Mouse (Mus musculus) heart, postnatal 10 days (tissue): ENCODE measurements at regions not wholly inside any gene's neighbourhood (a gene's known extent, or its start where the extent isn't known, plus 50 kb on each side); places are given as distances from the start of the nearest gene placed in this dataset.
"Not testable (repeated sequence)": the region's sequence is repeated elsewhere in the genome, so short reads cannot be mapped to it uniquely, and the experiment has no call there.

Experiments used
- DNase-seq, 2 experiments: peaks; one replicate each; pipeline ENCODE4 v3.0.0; 2021
- intact Hi-C: fragments of 180-260 bp; cut with DNase I; formaldehyde crosslinking; loops from one replicate; pipeline ENCODE4 v1.15.1; 2025

DNA sequence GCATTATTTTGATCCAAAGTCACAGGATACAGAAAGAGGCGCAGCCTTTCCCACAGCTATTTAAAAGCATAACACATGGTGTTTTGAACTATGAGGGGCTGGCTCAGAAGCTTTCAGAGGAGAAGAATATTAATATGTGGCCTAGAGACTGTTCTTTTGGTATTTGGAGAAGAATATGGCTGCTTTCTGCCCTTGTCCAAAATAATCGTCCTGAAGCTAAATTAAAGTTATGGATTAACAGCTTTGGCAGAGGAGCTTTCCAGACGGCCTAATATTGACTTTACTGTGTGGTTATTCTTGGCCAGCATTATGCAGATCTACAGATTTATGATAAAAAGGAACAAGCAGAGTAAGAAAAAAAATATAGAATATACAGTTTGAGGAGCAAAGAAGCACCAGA, 222.4 kb upstream of the Tmprss15 start:
- DNase-seq, result no peak
- intact Hi-C loops, result no loop called here

DNA sequence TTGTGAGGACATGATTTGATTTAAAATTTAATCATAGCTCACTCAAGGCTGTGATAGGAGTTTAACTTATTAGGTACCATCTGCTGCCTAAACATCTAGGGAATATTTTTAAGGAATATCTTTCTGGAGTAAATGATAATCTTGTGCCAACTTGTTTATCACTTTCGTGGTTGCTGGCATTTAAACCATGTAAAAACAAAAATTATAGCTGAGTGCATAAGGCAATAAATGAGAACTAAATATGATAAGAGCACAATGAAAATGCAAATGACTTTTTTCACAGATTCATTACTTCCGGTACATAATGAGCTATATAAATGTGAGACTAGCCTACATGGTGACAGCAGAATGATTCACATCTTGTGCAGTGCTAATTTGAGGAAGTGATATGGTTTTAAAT, 221.8 kb upstream of the Tmprss15 start:
- intact Hi-C loops, result no loop called here
- DNase-seq, result no peak

GRCm38 (mm10) chr16:79308541-79308940, 217.6 kb upstream of the Tmprss15 start:
- intact Hi-C loops, result no loop called here
- DNase-seq, result no peak

- intact Hi-C loops, DNase-seq: not testable (repeated sequence)
Measured at GRCm38 (mm10) chr16:79296621-79297020, 205.7 kb upstream of the Tmprss15 start.

DNA sequence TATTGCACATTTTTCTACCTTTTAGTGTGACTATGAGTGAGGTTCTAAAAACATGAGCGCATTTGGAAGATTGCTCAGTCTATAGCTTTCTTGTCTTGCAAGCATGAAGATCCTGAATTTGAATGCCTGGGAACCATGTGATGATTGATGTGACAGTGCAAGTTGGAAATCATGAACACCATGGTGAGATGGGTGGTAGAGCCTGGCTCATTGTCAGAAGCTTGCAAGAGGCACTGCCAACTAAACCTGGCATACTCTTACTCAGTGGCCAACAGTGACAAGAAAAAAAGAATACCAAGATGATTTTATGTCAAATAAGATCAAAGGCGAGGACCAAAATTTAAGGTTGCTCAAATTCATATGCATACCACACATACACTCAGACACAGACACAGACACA, 188.1 kb upstream of the Tmprss15 start:
- intact Hi-C loops, result no loop called here
- no peak for DNase-seq

DNA sequence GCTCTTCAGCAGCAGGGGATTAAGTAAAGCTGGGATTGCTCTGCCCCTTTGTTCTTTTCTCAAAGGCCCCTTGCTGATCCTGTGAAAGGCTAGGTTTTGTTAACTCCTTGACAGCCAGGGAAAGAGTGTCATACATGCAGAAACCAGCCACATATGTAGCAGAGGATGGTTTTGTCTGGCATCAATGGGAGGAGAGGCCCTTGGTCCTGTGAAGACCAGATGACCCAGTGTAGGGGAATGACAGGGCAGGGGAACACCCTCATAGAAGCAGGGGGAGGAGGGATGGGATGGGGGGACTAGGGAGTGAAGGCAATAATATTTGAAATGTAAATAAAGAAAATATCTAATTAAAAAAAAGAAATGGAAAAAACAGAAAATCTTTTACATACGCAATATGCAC, 165.6 kb upstream of the Tmprss15 start:
- intact Hi-C loops, result no loop called here
- no peak for DNase-seq

GRCm38 (mm10) chr16:79256084-79256483, 165.2 kb upstream of the Tmprss15 start:
- no peak for DNase-seq
- intact Hi-C loops, result no loop called here

- intact Hi-C loops, result no loop called here
- no peak for DNase-seq
Measured at GRCm38 (mm10) chr16:79240857-79241491, 150.1 kb upstream of the Tmprss15 start.

DNA sequence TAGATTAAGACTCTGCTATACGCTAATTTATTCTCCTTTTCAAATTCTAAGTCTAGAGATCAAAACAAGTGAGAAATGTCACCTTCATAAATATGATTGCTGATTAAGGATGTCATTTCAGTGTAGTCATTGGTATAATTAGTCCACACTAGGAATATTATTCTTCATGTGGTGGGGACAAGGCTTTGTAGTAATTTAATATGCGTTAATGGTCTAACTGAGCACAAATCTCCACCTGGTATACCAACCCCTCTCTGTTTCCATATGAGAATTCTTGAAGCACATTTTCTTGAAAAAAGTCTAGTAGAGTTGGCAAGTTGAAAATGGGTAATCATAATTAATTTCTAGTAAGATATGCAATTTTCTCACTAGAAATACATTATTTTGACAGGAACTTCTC, 149.3 kb upstream of the Tmprss15 start:
- intact Hi-C loops, result no loop called here
- DNase-seq, result no peak

DNA sequence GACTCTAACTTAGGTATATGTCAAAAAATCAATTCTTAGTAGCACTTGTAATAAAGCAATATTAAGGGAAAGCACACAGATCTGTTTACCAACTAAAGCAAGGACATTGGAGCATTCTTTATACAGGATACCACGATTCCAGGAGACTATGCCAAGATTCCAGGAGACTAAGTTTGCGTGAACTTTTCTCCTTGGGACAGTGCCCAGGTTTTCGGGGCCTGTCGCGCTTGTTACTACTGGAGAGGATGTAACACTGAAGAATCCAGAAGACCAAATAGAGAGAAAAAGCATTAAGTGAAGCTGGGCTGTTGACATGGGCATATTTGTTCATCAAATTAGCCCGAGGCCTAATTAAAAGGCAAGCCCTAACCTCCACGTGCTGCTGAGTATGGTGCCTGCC, 100.3 kb upstream of the Tmprss15 start:
- DNase-seq, result peak; percentile 18 to 20
- intact Hi-C loops, result no loop called here

GRCm38 (mm10) chr16:79186471-79186870, 95.6 kb upstream of the Tmprss15 start:
- intact Hi-C loops, result no loop called here
- peak; percentile 34 to 41 for DNase-seq

DNA sequence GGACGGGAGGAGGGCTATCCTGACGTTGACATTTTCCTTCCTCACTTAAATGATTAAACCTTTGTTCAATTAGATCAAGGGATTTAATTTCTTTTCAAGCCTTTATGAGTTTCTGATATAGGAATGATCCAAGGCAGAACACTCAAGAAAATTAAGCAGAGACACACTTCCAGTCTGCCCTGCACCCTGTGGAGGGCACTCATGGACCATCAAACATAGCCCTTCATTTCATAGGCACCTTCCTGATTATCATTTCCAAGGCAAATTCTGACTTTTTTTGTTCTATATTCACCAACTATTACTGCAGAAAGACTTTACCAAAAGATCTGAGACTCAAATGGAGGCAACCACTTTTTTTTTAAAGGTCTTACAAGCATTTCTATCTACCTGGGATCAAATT, 91.6 kb upstream of the Tmprss15 start:
- intact Hi-C loops, result loop anchor here (2.0 kb wide), 1 partner anchor 352 kb away; no protein-coding TSS in a partner anchor
- peak; percentile 13 to 24 for DNase-seq

DNA sequence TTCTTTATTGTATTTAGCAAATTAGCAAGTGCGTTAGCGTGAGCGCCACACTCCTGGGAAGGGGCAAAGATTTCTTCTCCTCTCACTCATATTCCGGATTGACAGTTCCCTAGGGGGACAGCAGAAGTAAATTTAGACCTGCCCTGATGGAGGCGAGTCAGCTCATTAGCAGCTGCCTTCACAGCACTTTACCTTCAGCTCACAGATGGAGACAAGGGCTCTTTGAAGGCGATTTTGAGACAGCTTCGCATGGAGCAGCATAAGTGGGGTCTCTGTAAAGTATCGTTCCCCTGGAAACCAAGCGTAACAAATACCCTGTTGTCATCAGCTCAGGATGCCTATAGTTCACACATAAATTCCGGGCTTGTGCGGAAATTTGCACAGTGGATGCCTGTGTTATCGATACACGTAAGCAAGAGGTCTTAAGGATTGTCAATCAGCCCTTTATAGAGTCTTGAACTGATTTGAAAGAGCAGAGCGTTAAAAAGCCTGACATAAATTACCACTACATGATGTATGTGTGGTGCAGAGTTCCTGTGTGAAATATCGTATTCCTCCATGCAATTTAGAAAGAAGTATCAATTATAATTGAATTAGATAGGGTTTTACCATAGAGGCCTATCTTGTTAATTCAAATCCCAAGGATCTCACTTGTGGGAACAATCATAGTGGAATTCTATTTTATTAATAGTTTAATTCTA, 86.6 kb upstream of the Tmprss15 start:
- no peak for DNase-seq
- intact Hi-C loops, result no loop called here

DNA sequence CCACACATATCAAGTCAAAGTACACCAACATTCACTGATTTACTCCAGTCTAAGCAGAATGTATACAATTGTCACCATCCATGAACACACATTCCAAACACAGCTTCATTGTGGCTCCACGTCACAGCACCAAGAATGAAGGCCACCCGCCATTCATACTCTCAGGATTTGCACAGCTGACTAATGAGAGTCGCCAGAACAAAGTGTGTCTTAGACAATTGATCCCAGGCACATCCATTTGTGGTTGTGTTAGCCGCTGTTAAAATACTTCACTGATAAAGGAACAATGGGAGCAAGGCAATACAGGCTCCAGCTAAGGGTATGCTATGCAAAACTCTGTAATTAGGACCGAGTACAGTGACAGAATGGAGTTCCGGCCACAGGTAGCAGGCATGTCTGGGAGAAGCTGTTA, 85.9 kb upstream of the Tmprss15 start:
- intact Hi-C loops, result no loop called here
- no peak for DNase-seq

- intact Hi-C loops, result loop anchor here (2.0 kb wide), 1 partner anchor 367 kb away; no protein-coding TSS in a partner anchor
- peak; percentile 47 to 74 for DNase-seq
Measured at GRCm38 (mm10) chr16:79168193-79168592, 77.3 kb upstream of the Tmprss15 start.

- no peak for DNase-seq
- intact Hi-C loops, result no loop called here
Measured at GRCm38 (mm10) chr16:79142813-79143212, 51.9 kb upstream of the Tmprss15 start.
